Mouse (Mus musculus) kidney, embryonic 14.5 days (tissue): ENCODE results near the gene Adamtsl1. TPM values are rescaled to one million over a fixed set of nuclear protein-coding genes. Genes with fewer than 3 reads are reported as not detected.

Source experiments
- ATAC-seq: fragments of 200-750 bp; cut with Nextera tagmentation; 2 replicates; pipeline ENCODE4 v1.8.0; 2017; ENCODE audit warnings: moderate number of reproducible peaks, mild to moderate bottlenecking, moderate TSS enrichment, moderate library complexity; ENCODE audit not compliant: low FRiP score, low TSS enrichment
- H3K27ac ChIP-seq: fragments of 300-500 bp; sonication (generic); 2 replicates; pipeline ENCODE4 v1.5.1; 2014; ENCODE audit warnings: low read depth, mild to moderate bottlenecking, low read length, moderate library complexity, mixed read lengths
- H3K27me3 ChIP-seq: fragments of 300-500 bp; sonication (generic); 2 replicates; pipeline ENCODE4 v1.6.1; 2014; ENCODE audit warnings: mild to moderate bottlenecking, low read length; ENCODE audit not compliant: control insufficient read depth, insufficient read depth
- H3K36me3 ChIP-seq: fragments of 300-500 bp; sonication (generic); 2 replicates; pipeline ENCODE4 v1.6.1; 2014; ENCODE audit warnings: low read length, mixed read lengths; ENCODE audit not compliant: control insufficient read depth, insufficient read depth
- H3K4me1 ChIP-seq: fragments of 300-500 bp; sonication (generic); 2 replicates; pipeline ENCODE4 v1.6.1; 2014; ENCODE audit warnings: low read length, mixed read lengths; ENCODE audit not compliant: control insufficient read depth, insufficient read depth
- H3K4me2 ChIP-seq: fragments of 300-500 bp; sonication (generic); replicated peaks from 2 replicates; pipeline ENCODE4 v1.6.1; 2014; ENCODE audit warnings: low read depth, mild to moderate bottlenecking, low read length
- H3K4me3 ChIP-seq: fragments of 300-500 bp; sonication (generic); 2 replicates; pipeline ENCODE4 v1.5.1; 2014; ENCODE audit warnings: mild to moderate bottlenecking, low read length
- H3K9ac ChIP-seq: fragments of 300-500 bp; sonication (generic); 2 replicates; pipeline ENCODE4 v1.6.1; 2014; ENCODE audit warnings: low read depth, mild to moderate bottlenecking, low read length, moderate library complexity
- H3K9me3 ChIP-seq: fragments of 300-500 bp; sonication (generic); 2 replicates; pipeline ENCODE4 v1.6.1; 2016; ENCODE audit warnings: low read length; ENCODE audit not compliant: control insufficient read depth
- WGBS: fragments of 180-500 bp; shearing (Covaris S2); extraction: QIAGEN DNeasy Blood & Tissue Kit; methylation state at CpG from one replicate; pipeline ENCODE4 v1.1.7; 2014; 5-methylcytosine and 5-hydroxymethylcytosine counted together
- polyA plus RNA-seq: library from polyadenylated mRNA; unstranded; fragments of >200 nt; fragmentation: Nextera tagmentation; extraction: Ambion mirVana; gene quantifications from 2 replicates; pipeline ENCODE4 v1.2.1, GENCODE M21; 2014

Adamtsl1 gene
- polyA plus RNA-seq, 1 experiment from 2014 or later, result 15.6 TPM

DNA sequence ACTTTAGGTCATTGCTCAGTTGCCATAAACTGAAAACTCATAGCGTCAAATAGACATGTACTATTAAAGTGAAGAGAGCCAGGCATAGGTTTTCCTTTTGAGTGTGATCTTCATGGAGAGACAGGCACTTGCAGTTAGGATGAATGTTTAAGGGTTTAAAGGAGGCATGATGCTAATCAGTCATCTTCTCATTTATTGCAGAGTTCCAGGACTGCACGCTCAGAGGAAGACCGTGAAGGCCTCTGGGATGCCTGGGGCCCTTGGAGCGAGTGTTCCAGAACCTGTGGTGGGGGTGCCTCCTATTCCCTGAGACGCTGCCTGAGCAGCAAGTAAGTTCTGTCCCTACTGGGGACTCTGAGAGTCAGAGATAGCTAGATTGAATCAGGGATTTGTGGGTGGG lies 573.5 kb downstream of the Adamtsl1 start:
- Histone ChIP-seq H3K4me3 (no peak overlapping the region), H3K27ac (no peak overlapping the region), H3K4me2 (no peak overlapping the region), H3K9me3 (no peaks in the 10 kb centered on the region), H3K9ac (no peak overlapping the region), H3K27me3 (no peaks in the 10 kb centered on the region), H3K36me3 (no peaks in the 10 kb centered on the region), H3K4me1 (no peaks in the 10 kb centered on the region)
- ATAC-seq, result no peak
- 84% methylated on average over 5 of the region's 5 CpGs for WGBS

- Histone ChIP-seq H3K27ac (no peak overlapping the region), H3K36me3 (no peaks in the 10 kb centered on the region), H3K4me3 (no peak overlapping the region), H3K27me3 (no peaks in the 10 kb centered on the region), H3K4me2 (no peak overlapping the region), H3K9ac (no peak overlapping the region), H3K9me3 (no peaks in the 10 kb centered on the region), H3K4me1 (no peaks in the 10 kb centered on the region)
- 60% methylated on average over 1 of the region's 1 CpGs for WGBS
- ATAC-seq, result no peak
Observed at GRCm38 (mm10) chr4:86103207-86103606, 589.2 kb downstream of the Adamtsl1 start.

DNA sequence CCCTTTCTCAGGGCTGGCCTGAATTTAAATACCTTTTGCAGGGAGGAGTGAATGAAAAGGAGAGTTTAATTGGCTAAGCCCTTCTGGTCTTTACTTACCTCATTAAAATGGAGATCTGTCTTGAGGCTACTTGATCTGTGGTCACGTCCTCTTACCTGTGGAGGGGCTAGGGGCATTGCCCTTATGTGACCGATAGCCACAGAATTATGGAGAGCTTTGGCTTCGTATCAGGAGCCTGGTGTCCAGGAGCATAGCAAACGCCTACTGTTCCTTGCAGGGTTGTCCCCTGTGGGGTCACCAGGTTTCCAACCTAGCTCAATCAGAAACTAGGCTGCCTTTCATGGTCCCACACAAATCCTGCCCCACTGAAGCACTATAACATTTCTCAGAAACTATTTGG lies 594.4 kb downstream of the Adamtsl1 start:
- H3K27ac ChIP-seq, result no peak overlapping the region
- no peaks in the 10 kb centered on the region for H3K9me3 ChIP-seq
- ATAC-seq, result no peak
- H3K4me3 ChIP-seq, result no peak overlapping the region
- H3K4me2 ChIP-seq, result no peak overlapping the region
- no peaks in the 10 kb centered on the region for H3K4me1 ChIP-seq
- no peaks in the 10 kb centered on the region for H3K27me3 ChIP-seq
- 92% methylated on average over 4 of the region's 4 CpGs for WGBS
- no peaks in the 10 kb centered on the region for H3K36me3 ChIP-seq
- no peak overlapping the region for H3K9ac ChIP-seq

DNA sequence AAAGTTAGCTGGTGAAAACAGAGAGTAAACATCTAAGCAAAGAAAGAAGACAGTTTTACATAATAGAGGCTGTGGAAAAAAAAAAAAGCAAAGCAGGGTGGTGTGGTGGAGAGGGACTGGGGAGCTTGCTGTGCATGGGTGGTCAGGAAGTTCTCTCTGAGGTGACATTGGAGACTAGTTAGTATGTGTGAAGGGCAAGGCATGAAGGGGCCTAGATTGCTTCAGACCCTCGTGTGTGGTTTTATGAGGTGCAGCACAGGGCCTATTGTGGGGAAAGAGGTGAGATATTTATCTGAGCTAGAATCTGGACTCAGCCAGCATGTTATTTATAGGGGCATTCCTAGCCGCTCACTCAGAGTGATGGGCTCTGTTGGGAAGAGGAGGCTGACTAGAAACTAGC lies 605.1 kb downstream of the Adamtsl1 start:
- Histone ChIP-seq H3K27me3 (no peaks in the 10 kb centered on the region), H3K4me2 (no peak overlapping the region), H3K9ac (no peak overlapping the region), H3K9me3 (no peaks in the 10 kb centered on the region), H3K27ac (no peak overlapping the region), H3K4me3 (no peak overlapping the region), H3K36me3 (no peaks in the 10 kb centered on the region), H3K4me1 (0 out of 2 replicates have a peak, but pooled peaks cover 2% of the 10 kb centered on the region)
- 29% methylated on average over 2 of the region's 2 CpGs for WGBS
- no peak for ATAC-seq

GRCm38 (mm10) chr4:86122431-86122830 lies 608.5 kb downstream of the Adamtsl1 start:
- Histone ChIP-seq H3K9ac (no peak overlapping the region), H3K36me3 (no peaks in the 10 kb centered on the region), H3K9me3 (no peaks in the 10 kb centered on the region), H3K27ac (no peak overlapping the region), H3K4me3 (no peak overlapping the region), H3K27me3 (no peaks in the 10 kb centered on the region), H3K4me1 (0 out of 2 replicates have a peak, but pooled peaks cover 2% of the 10 kb centered on the region), H3K4me2 (no peak overlapping the region)
- 37% methylated on average over 5 of the region's 5 CpGs for WGBS
- ATAC-seq, result no peak

- 47% methylated on average over 3 of the region's 3 CpGs for WGBS
- no peak for ATAC-seq
- no peak overlapping the region for H3K9ac ChIP-seq
- H3K9me3 ChIP-seq, result no peaks in the 10 kb centered on the region
- no peaks in the 10 kb centered on the region for H3K36me3 ChIP-seq
- H3K4me1 ChIP-seq, result 0 out of 2 replicates have a peak, but pooled peaks cover 2% of the 10 kb centered on the region
- no peak overlapping the region for H3K4me3 ChIP-seq
- no peaks in the 10 kb centered on the region for H3K27me3 ChIP-seq
- H3K27ac ChIP-seq, result no peak overlapping the region
- H3K4me2 ChIP-seq, result no peak overlapping the region
Observed at GRCm38 (mm10) chr4:86124374-86124773, 610.4 kb downstream of the Adamtsl1 start.

- 0 out of 2 replicates have a peak, but pooled peaks cover 2% of the 10 kb centered on the region for H3K4me1 ChIP-seq
- H3K9me3 ChIP-seq, result no peaks in the 10 kb centered on the region
- no peak overlapping the region for H3K9ac ChIP-seq
- no peak overlapping the region for H3K4me2 ChIP-seq
- 78% methylated on average over 2 of the region's 2 CpGs for WGBS
- H3K4me3 ChIP-seq, result no peak overlapping the region
- no peaks in the 10 kb centered on the region for H3K36me3 ChIP-seq
- H3K27me3 ChIP-seq, result no peaks in the 10 kb centered on the region
- H3K27ac ChIP-seq, result no peak overlapping the region
- ATAC-seq, result no peak
Observed at GRCm38 (mm10) chr4:86126636-86127035, 612.7 kb downstream of the Adamtsl1 start.

DNA sequence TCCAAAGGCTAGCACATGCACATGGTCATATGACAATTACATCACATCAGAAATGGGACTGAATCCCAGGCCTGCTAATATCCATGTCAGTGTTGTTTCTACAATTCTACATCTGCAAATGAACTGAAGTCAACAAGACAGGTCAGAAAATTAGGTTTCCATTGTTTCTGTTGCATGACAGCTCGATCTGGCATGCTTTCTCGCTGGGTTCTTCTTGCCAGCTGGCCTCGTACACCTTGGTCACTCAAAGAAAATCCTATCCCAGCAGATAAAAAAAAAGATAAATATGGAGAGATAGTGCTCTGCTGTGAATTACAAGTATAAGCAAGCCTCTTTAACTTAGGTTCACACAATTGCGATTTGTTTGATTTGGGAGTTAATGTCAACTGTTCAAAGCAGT lies 644.6 kb downstream of the Adamtsl1 start:
- no peak overlapping the region for H3K4me3 ChIP-seq
- H3K4me2 ChIP-seq, result no peak overlapping the region
- no peak overlapping the region for H3K27ac ChIP-seq
- H3K9me3 ChIP-seq, result no peaks in the 10 kb centered on the region
- no peaks in the 10 kb centered on the region for H3K36me3 ChIP-seq
- no peaks in the 10 kb centered on the region for H3K4me1 ChIP-seq
- no peak overlapping the region for H3K9ac ChIP-seq
- H3K27me3 ChIP-seq, result no peaks in the 10 kb centered on the region
- 82% methylated on average over 4 of the region's 4 CpGs for WGBS
- no peak for ATAC-seq

GRCm38 (mm10) chr4:86159362-86159761 lies 645.4 kb downstream of the Adamtsl1 start:
- peak; percentile 52; the same call in 1 of the 2 replicates for ATAC-seq

More at GRCm38 (mm10) chr4:86159362-86159761, 645.4 kb downstream of the Adamtsl1 start:
- H3K9me3 ChIP-seq, result no peaks in the 10 kb centered on the region
- H3K27me3 ChIP-seq, result no peaks in the 10 kb centered on the region
- 49% methylated on average over 1 of the region's 1 CpGs for WGBS
- no peaks in the 10 kb centered on the region for H3K36me3 ChIP-seq
- no peaks in the 10 kb centered on the region for H3K4me1 ChIP-seq
- H3K9ac ChIP-seq, result no peak overlapping the region
- H3K27ac ChIP-seq, result no peak overlapping the region
- H3K4me3 ChIP-seq, result no peak overlapping the region
- no peak overlapping the region for H3K4me2 ChIP-seq
